Mouse (Mus musculus): ENCODE data around the gene Pik3c2b.

- TF ChIP-seq MAFK (IDR thresholded peaks at IDR 0.05; ENCODE audit: insufficient read depth, low read depth, low read length), result no peak
- TF ChIP-seq CHD2 (IDR thresholded peaks at IDR 0.05; ENCODE audit: low read depth, low read length), result no peak
- TF ChIP-seq ZNF384 (IDR thresholded peaks at IDR 0.05; ENCODE audit: low read depth, low read length), result no peak
Observed at GRCm38 (mm10) chr1:133078338-133078727, 32.9 kb downstream of the Pik3c2b start.
